Mouse (Mus musculus): Measurements from ENCODE around the gene Fermt2. TPM values are rescaled to one million over a fixed set of nuclear protein-coding genes. Genes with fewer than 3 reads are reported as not detected.

Fermt2 gene
- polyA plus RNA-seq, 1 experiment from 2014 or later, result 304 TPM

- Histone ChIP-seq H3K9ac (ENCODE audit: low read length) (no peak overlapping the region), H3K27ac (ENCODE audit: low read length) (no peak overlapping the region), H3K4me2 (ENCODE audit: low read depth, low read length) (peak overlapping the region; percentile 19; the same call in 1 of the 2 replicates), H3K4me3 (ENCODE audit: low read length) (no peak overlapping the region), H3K36me3 (ENCODE audit: control insufficient read depth, insufficient read depth, low read length) (no peaks in the 10 kb centered on the region), H3K27me3 (ENCODE audit: control insufficient read depth, insufficient read depth, low read depth, low read length) (no peaks in the 10 kb centered on the region), H3K4me1 (replicated peaks; ENCODE audit: control insufficient read depth, insufficient read depth, low read length) (peaks cover 6% of the 10 kb centered on the region), H3K9me3 (ENCODE audit: control insufficient read depth, low read length) (no peaks in the 10 kb centered on the region; the same call in 1 of the 2 replicates)
- no peak for ATAC-seq (ENCODE audit: low read depth)
- 72% methylated on average over 4 of the region's 4 CpGs for WGBS
Measured at GRCm38 (mm10) chr14:45552431-45552830, 22.5 kb upstream of the Fermt2 start.

- H3K9me3 ChIP-seq (ENCODE audit: control insufficient read depth, low read length), result no peaks in the 10 kb centered on the region; the same call in 1 of the 2 replicates
- peak; percentile 35; the same call in 1 of the 2 replicates for ATAC-seq (ENCODE audit: low read depth)
- H3K27ac ChIP-seq (ENCODE audit: low read length), result no peak overlapping the region
- H3K4me2 ChIP-seq (ENCODE audit: low read depth, low read length), result no peak overlapping the region
- H3K9ac ChIP-seq (ENCODE audit: low read length), result no peak overlapping the region
- no peaks in the 10 kb centered on the region for H3K27me3 ChIP-seq (ENCODE audit: control insufficient read depth, insufficient read depth, low read depth, low read length)
- H3K36me3 ChIP-seq (ENCODE audit: control insufficient read depth, insufficient read depth, low read length), result no peaks in the 10 kb centered on the region
- whole genome bisulfite sequencing, result 55% methylated on average over 17 of the region's 17 CpGs
- H3K4me3 ChIP-seq (ENCODE audit: low read length), result no peak overlapping the region
- H3K4me1 ChIP-seq (replicated peaks; ENCODE audit: control insufficient read depth, insufficient read depth, low read length), result peaks cover 6% of the 10 kb centered on the region
Measured at GRCm38 (mm10) chr14:45551121-45551768, 21.3 kb upstream of the Fermt2 start.

- WGBS, result 47% methylated on average over 13 of the region's 13 CpGs
Measured at GRCm38 (mm10) chr14:45550010-45550647, 20.2 kb upstream of the Fermt2 start.

GRCm38 (mm10) chr14:45548118-45548517 is 18.2 kb upstream of the Fermt2 start:
- Histone ChIP-seq H3K9ac (ENCODE audit: low read length) (no peak overlapping the region), H3K4me1 (replicated peaks; ENCODE audit: control insufficient read depth, insufficient read depth, low read length) (no peaks in the 10 kb centered on the region), H3K4me3 (ENCODE audit: low read length) (no peak overlapping the region), H3K4me2 (ENCODE audit: low read depth, low read length) (no peak overlapping the region), H3K27ac (ENCODE audit: low read length) (no peak overlapping the region), H3K36me3 (ENCODE audit: control insufficient read depth, insufficient read depth, low read length) (no peaks in the 10 kb centered on the region), H3K27me3 (ENCODE audit: control insufficient read depth, insufficient read depth, low read depth, low read length) (no peaks in the 10 kb centered on the region), H3K9me3 (ENCODE audit: control insufficient read depth, low read length) (no peaks in the 10 kb centered on the region; the same call in 1 of the 2 replicates)
- no peak for ATAC-seq (ENCODE audit: low read depth)
- WGBS, result 71% methylated on average over 3 of the region's 3 CpGs

More at GRCm38 (mm10) chr14:45550010-45550647, 20.2 kb upstream of the Fermt2 start:
- Histone ChIP-seq H3K9me3 (ENCODE audit: control insufficient read depth, low read length) (no peaks in the 10 kb centered on the region; the same call in 1 of the 2 replicates), H3K36me3 (ENCODE audit: control insufficient read depth, insufficient read depth, low read length) (no peaks in the 10 kb centered on the region), H3K27ac (ENCODE audit: low read length) (no peak overlapping the region), H3K27me3 (ENCODE audit: control insufficient read depth, insufficient read depth, low read depth, low read length) (no peaks in the 10 kb centered on the region), H3K9ac (ENCODE audit: low read length) (no peak overlapping the region), H3K4me1 (replicated peaks; ENCODE audit: control insufficient read depth, insufficient read depth, low read length) (peaks cover 6% of the 10 kb centered on the region), H3K4me2 (ENCODE audit: low read depth, low read length) (no peak overlapping the region), H3K4me3 (ENCODE audit: low read length) (no peak overlapping the region)
- ATAC-seq (ENCODE audit: low read depth), result no peak

GRCm38 (mm10) chr14:45544905-45545304 is 15.0 kb upstream of the Fermt2 start:
- peaks cover 4% of the 10 kb centered on the region; the same call in 1 of the 2 replicates for H3K4me1 ChIP-seq (replicated peaks; ENCODE audit: control insufficient read depth, insufficient read depth, low read length)
- no peak overlapping the region for H3K4me2 ChIP-seq (ENCODE audit: low read depth, low read length)
- WGBS, result 82% methylated on average over 7 of the region's 7 CpGs
- no peak for ATAC-seq (ENCODE audit: low read depth)
- H3K4me3 ChIP-seq (ENCODE audit: low read length), result no peak overlapping the region
- no peak overlapping the region for H3K9ac ChIP-seq (ENCODE audit: low read length)
- no peaks in the 10 kb centered on the region for H3K27me3 ChIP-seq (ENCODE audit: control insufficient read depth, insufficient read depth, low read depth, low read length)
- H3K36me3 ChIP-seq (ENCODE audit: control insufficient read depth, insufficient read depth, low read length), result no peaks in the 10 kb centered on the region
- no peaks in the 10 kb centered on the region; the same call in 1 of the 2 replicates for H3K9me3 ChIP-seq (ENCODE audit: control insufficient read depth, low read length)
- H3K27ac ChIP-seq (ENCODE audit: low read length), result no peak overlapping the region

GRCm38 (mm10) chr14:45544026-45544425 is 14.1 kb upstream of the Fermt2 start:
- no peak overlapping the region for H3K9ac ChIP-seq (ENCODE audit: low read length)
- no peak for ATAC-seq (ENCODE audit: low read depth)
- H3K4me3 ChIP-seq (ENCODE audit: low read length), result no peak overlapping the region
- H3K27me3 ChIP-seq (ENCODE audit: control insufficient read depth, insufficient read depth, low read depth, low read length), result no peaks in the 10 kb centered on the region
- no peaks in the 10 kb centered on the region; the same call in 1 of the 2 replicates for H3K9me3 ChIP-seq (ENCODE audit: control insufficient read depth, low read length)
- H3K4me1 ChIP-seq (replicated peaks; ENCODE audit: control insufficient read depth, insufficient read depth, low read length), result peaks cover 7% of the 10 kb centered on the region; the same call in 1 of the 2 replicates
- no peak overlapping the region for H3K4me2 ChIP-seq (ENCODE audit: low read depth, low read length)
- H3K36me3 ChIP-seq (ENCODE audit: control insufficient read depth, insufficient read depth, low read length), result no peaks in the 10 kb centered on the region
- 69% methylated on average over 5 of the region's 6 CpGs for WGBS
- H3K27ac ChIP-seq (ENCODE audit: low read length), result no peak overlapping the region

GRCm38 (mm10) chr14:45539659-45540468 is 9.9 kb upstream of the Fermt2 start:
- no peak overlapping the region for H3K4me3 ChIP-seq (ENCODE audit: low read length)
- H3K4me1 ChIP-seq (replicated peaks; ENCODE audit: control insufficient read depth, insufficient read depth, low read length), result peaks cover 7% of the 10 kb centered on the region; the same call in 1 of the 2 replicates
- no peaks in the 10 kb centered on the region for H3K36me3 ChIP-seq (ENCODE audit: control insufficient read depth, insufficient read depth, low read length)
- H3K27me3 ChIP-seq (ENCODE audit: control insufficient read depth, insufficient read depth, low read depth, low read length), result no peaks in the 10 kb centered on the region
- H3K27ac ChIP-seq (ENCODE audit: low read length), result peak overlapping the region; percentile 69
- no peaks in the 10 kb centered on the region for H3K9me3 ChIP-seq (ENCODE audit: control insufficient read depth, low read length)
- ATAC-seq (ENCODE audit: low read depth), result peak; percentile 93
- 0 out of 2 replicates have a peak overlapping the region, but pooled peaks have one; percentile 12 for H3K4me2 ChIP-seq (ENCODE audit: low read depth, low read length)
- WGBS, result 25% methylated on average over 12 of the region's 12 CpGs
- H3K9ac ChIP-seq (ENCODE audit: low read length), result no peak overlapping the region; the same call in 1 of the 2 replicates

- Histone ChIP-seq H3K4me2 (ENCODE audit: low read depth, low read length) (peak overlapping the region; percentile 72), H3K4me1 (replicated peaks; ENCODE audit: control insufficient read depth, insufficient read depth, low read length) (peaks cover 19% of the 10 kb centered on the region), H3K27ac (ENCODE audit: low read length) (peak overlapping the region; percentile 98), H3K9me3 (ENCODE audit: control insufficient read depth, low read length) (no peaks in the 10 kb centered on the region), H3K9ac (ENCODE audit: low read length) (peak overlapping the region; percentile 90), H3K36me3 (ENCODE audit: control insufficient read depth, insufficient read depth, low read length) (no peaks in the 10 kb centered on the region), H3K4me3 (ENCODE audit: low read length) (peak overlapping the region; percentile 83), H3K27me3 (ENCODE audit: control insufficient read depth, insufficient read depth, low read depth, low read length) (no peaks in the 10 kb centered on the region)
- peak; percentile 37 for ATAC-seq (ENCODE audit: low read depth)
- 1% methylated on average over 37 of the region's 37 CpGs for WGBS
Measured at GRCm38 (mm10) chr14:45530364-45531345, 737 bp upstream of the Fermt2 start.
